Mouse (Mus musculus): ENCODE measurements around the gene Plpp7.

The Plpp7 gene

DNA sequence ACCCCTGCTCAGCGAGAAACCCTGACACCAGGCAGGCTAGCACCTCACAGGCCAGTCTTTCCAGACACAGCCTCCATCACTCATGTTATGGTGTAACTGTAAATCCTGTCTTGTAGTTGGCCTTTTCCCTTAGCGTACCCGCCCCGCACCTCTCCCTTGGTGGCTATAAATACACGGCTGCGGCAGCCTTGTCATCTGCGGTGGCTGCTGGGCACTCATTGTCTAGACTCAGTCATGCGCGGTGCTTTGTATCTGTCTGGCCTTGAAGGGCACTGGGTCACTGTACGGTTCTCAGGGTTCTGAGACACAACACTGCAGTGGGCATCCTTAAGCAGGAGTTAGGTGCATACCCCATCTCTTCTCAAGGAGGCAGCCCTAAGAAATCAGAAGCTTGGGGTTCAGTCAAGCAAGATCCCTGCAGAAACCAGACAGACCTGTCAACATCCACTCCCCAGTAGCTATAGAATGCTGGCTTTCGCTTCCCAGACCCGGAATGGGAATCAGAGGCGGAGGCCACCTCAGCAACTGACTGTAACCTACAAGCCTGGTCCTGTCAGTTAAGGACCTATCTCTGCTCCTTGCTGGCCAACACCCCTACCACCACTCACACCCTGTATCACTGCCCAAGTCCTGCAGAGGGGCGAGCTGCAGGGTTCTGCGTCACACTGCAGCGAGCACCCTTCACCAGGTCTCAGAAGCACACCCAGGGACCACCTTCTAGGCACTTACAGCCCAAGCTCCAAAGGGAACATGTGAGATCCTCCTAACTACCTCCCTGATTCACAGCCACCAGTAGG lies 10.0 kb downstream of the Plpp7 start:
- peak; percentile 35 for DNase-seq

DNA sequence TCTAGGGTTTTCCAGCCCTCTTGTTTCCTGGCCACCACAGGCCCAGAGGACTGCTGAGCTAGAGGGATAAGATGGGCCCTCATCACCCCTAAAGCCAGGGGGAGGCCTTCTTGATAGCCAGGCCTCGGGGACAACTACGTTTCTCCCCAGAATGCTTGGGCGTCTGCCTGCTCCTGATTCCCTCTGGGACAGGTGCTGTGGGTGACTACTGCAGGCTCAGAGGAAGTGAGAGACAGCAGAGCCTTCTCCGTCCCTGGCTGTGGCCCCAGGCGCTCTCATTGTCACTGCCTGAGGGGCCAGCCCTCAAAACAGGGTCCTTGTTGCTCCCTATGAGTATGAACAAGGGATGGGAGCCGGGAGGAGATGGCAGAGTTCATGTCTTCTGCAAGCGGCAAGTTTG lies 10.6 kb downstream of the Plpp7 start:
- DNase-seq, result no peak

DNA sequence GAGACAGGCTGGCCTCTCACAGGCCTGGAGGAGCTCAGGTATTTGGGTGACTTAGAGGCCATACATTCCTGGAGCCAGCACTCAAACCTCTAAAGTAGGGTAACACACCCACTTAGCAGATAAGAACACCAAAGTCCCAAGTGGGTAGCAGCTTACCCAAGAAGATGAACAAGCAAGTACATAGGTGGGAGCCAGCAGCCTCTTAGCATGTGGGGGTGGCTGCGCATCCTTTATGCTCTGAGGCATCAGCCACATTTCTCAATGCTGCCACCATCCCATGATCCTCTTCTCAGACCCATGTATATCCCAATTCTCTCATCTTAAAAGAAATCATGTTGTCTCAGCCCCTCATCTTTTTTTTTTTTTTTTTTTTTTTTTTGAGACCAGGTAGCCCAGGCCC lies 15.9 kb downstream of the Plpp7 start:
- no peak for DNase-seq

DNA sequence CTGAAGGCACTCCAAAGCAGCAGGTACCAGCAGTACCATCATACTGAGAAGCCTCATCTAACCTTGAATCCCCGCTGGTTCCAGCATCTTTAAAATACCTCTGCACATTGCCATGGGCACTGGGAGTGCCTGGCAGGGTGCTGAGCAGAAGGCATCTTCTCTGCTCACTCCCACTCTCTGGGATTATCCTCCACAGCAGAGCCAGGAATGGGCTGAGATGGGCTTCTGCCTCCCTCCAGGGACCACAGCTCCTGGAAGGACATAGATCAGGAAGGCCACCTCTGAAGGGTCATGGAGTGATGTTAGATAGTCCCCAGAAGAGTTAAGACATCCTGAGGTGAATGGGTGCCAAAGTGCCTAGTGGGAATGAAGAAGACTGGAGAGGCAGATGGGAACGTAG lies 17.2 kb downstream of the Plpp7 start:
- DNase-seq, result no peak

DNA sequence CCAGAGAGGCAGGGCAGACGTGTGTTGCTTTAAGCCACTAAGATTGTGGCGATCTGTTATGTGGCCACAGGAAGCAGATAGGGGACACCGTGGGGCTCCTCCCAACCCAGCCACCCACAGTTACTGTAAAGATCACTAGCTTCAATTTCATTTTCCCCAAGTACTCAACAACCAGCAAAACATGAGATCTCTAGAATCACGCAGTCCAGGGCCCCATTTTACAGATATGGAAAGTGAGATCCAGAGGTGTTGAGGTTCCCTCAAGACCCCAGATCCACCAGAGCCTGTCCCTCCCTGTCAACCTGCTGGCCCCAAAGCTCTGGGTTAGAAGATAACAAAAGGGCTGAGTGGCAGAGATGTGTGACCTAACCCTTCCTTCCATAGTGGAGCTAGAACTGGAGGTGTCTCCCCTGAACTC lies 20.5 kb downstream of the Plpp7 start:
- peak; percentile 73 for DNase-seq

DNA sequence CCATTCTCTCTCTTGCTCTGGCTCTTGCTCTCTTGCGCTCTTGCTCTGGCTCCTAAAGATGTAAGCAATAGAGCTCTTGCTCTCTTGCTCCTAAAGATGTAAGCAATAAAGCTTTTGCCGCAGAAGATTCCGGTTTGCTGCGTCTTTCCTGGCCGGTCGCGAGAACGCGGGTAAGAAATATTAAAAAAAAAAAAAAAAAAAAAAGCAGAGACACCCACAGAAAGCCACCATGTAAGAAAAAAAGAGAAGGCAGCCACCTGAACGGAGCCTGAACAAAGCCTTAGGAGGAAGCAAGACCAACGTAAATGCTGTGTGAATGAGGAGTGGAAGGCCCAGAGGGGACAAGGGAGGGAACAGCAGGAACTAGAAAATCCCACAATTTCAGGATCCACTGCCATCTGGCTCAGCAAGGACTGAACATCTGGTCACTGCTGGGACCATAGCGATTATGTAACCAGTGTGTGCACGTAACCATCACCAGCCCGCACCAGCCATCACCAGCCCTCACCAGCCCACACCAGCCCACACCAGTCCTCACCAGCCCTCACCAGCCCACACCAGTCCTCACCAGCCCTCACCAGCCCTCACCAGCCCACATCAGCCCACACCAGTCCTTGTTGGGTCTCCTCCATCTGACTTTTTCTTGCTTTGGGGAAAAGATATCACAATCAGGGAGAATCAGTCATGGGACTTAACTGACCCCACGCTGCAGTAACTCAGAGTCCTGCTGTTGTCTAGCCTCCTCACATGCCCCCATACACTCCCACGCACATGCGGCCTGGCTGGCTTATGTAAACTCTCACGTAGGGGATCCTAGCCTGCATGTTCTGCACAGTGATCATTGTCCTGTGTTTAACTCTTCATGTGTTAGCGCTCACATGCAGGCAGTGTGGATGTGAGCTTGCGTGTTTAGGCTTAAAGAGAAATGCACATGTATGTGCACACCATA lies 24.7 kb downstream of the Plpp7 start:
- no peak for DNase-seq

DNA sequence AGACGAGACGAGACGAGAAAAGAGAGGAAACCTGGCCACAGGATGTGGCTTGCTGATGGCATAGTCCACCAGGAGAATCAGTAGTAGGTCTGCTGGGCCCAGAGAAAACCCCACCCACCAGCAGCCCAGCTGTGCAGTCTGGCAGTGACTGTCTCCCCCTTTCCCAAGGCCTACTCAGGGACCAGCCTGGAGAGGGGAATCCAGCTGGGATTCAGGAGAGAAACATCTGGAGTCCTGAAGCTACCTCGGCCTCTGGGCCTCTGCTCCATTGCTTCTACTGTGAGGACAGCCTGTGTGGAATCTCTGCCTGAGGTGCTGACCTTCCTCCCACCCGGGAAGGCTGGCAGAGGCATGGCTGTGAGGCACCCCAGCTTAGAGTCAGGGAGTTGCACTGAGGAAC lies 25.8 kb downstream of the Plpp7 start:
- DNase-seq, result no peak

DNA sequence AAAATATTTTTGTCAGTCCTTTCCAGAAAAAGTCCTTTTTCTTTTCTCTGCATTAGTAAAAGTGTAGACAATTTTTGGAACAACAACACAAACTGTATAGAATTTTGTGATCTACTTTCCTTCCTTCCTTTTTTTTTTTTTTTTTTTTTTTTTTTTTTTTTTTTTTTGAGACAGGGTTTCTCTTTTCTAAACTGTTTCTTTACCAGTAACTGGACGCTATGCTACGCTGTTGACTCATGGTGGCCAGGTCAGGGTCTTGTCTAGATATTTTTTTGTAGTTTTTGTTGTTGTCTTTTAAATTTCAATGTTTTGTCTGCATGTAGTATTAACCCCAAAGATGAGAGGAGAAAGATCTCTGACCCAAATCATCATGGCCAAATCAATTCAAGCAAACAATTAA lies 26.5 kb downstream of the Plpp7 start:
- no peak for DNase-seq

DNA sequence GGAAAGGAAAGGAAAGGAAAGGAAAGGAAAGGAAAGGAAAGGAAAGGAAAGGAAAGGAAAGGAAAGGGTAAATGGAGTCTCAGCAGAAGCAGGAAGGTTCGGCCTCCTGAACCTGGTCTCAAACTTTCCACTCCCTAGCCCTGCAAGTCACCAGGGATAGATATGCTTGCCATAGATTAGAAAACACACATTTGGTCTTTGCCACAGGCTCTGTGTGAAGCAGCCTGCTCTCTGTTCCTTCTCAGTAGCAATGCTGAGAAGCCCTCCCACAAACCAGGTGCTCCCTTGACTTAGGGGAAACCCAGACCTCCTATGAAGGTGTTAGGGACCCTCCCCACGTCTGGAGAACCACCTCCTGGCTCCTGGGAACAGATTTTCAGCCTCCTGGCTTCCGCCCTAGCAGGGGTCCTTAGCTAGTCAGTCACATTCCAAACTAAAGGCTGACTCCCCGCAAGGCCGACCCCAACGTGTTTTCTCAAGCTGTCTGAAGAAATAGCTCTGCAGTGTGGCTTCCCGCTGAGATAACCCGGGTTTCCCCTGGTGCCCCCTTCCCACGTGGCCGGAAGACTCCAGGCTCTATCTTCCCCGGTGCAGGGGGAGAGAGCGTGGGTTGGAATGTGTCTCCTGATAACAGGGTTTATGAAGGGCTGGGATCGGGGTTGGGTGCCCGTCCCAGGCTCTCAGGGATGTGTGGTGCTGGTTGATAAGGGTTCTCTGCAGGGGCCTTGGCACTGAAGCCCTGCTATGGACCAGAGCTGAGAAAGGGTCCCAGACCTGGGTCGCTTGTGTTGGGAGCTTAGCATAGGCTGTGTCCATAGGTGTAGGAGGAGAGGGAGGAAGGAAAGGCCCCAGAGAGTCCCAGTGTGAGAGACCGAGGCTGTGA lies 32.6 kb downstream of the Plpp7 start:
- peak; percentile 95 for DNase-seq

DNA sequence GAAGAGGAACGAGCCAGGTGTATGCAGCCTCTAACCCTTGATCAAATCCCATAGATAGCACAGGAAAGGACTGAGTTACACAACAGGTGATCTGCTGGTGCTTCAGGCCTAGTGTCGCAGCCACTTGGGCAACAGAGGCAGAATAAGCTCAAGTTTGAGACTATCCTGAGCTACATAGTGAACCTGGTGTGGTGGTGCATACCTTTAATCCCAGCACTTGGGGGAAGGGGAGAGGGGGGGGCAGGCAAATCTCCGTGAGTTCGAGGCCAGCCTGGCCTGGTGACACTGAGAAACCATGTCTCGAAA lies 33.2 kb downstream of the Plpp7 start:
- no peak for DNase-seq

DNA sequence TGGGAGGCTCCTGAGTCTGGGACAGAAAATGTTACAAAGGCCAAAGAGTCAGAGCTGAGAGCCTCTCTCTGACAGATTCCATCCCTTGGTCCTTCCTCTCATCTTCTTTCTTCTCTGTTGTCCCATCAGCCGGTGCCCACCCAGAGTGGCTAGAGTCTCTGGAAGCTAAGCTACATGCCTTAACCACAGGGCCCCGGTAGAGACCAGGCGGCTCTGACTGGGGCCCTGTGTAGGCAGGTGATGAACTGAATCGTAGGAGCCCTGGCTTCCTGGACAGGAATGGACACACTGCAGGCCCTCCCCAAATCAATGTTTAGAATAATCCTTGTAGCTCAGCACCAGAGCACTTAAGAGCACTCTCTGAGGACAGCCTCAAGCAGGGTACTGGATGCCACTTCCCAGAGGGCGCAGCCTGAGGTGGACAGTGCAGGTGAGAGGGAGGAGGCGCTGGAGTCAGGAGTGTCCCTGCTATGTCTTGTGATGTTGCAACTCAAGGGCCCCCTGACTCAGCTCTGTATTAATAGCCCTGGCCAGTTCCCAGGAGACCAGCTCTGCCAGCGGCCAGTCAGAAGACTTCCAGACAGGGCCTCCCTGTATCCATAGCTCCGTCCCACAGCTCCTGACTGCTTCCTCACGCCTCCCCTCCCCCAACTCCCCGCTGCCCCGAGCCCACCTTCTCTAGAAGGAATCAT lies 34.2 kb downstream of the Plpp7 start:
- DNase-seq, result no peak

DNA sequence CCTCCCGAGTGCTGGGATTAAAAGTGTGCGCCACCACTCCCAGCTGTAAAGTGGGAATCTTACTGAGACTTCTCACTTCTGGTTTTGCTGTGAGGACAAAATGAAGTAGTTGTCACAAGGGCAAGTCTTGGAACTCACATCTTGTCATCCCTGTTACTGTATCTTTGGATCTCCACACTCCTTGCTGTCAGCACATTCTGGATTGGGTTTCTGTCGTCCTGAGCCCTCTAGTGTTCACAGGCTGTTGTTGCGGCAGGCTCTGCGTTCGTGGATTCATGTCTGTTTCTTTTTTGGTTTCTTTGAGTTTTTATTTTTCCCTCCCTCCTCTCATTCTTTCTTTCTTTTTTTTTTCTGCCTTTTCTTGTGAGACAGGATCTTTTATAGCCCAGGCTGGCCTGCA lies 35.1 kb downstream of the Plpp7 start:
- peak; percentile 86 for DNase-seq

DNA sequence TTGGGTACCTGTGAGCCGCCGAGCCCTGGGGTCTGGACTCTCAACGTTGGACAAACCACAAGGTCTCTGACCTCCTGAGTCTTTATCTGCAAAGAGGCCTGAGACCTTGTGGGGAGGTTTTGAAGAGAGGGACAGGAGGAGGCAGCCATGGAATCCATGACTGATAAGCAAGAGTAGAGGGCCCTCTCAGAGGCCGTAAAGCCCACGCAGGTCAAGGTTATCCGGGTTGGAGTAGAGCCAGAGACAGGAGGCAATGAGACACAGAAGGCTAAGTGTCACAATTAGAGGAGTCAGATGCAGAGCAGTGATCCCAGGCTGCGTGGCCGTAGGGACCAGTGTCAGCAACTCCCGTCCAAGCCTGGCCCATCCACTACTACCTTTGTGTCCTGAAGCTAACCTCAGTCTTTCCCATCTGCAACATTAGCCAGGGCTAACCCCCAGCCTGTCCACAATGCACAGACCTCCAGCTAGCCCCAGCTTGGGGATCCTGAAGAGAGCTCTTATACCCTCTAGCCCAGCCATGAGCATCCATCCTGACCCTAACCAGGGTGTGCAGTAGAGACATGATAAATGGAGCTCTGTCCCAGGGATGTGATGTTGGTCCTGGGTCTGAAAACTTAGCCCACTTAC lies 36.0 kb downstream of the Plpp7 start:
- DNase-seq, result no peak

DNA sequence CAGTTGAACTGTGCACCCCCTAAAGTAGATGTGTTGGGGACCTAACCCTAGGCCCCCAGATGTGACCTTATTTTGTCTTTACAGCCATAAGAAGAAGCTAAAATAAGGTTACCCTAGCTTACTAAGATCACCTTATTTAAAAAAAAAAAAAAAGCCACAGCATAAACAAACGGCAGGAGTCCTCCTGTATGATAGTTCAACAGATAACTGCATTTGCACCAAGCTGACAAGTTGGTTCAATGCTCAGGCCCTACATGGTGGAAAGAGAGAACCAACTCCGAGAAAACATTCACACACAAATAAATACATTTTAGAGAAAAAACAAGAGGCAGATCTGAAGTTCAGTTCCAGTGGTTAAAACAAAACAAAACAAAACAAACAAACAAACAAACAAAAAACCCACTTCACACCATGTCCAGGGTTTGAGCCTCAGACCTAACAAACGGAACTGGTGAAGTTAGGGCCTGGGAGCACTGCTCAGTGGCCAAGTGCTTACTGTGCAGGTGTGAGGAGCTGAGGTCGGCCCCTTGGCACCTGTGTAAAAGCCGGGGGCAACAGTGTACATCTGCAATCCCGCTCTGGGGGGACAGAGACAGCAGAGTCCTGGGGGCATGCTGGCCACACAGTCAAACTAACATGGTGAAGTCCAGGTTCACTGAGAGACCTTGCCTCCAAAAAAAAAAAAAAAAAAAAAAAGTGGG lies 36.7 kb downstream of the Plpp7 start:
- DNase-seq, result no peak

DNA sequence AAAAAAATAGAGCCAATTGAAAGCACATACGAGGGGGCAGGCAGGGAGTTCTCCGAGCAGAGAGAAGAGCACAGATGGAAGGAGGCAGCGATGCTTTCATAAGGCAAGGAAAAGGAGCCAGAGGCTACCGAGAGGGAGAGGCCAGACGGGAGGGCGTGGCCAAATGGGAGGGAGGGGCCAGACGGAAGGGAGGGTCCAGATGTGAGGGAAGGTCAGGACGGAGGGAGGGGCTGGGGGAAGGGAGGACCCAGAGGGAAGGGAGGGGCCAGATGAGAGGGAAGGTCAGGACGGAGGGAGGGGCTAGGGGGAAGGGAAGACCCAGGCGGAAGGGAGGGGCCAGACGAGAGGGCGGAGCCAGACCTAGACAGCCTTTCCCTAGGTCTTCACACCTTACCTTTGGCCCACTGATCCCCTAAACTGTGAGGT lies 37.3 kb downstream of the Plpp7 start:
- DNase-seq, result peak; percentile 99

DNA sequence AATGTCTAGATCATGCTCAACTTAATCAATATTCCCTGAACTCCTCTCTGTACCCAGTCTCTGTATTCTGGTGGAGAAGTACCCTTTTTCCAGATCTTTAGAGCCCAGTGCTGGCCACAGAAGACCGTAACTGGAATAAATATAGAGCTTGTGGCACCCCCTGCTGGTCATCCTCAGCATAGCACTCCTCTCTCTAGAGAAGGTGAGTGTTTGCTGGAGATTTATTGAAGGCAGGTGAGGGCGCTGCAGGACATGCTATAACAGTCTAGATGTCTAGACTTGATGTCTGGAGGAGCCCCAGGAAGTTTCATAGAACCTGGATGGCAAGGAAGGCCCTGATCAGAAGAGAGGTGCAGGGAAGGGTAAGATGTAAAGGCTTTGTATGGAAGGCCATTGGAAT lies 38.7 kb downstream of the Plpp7 start:
- peak; percentile 92 for DNase-seq

DNA sequence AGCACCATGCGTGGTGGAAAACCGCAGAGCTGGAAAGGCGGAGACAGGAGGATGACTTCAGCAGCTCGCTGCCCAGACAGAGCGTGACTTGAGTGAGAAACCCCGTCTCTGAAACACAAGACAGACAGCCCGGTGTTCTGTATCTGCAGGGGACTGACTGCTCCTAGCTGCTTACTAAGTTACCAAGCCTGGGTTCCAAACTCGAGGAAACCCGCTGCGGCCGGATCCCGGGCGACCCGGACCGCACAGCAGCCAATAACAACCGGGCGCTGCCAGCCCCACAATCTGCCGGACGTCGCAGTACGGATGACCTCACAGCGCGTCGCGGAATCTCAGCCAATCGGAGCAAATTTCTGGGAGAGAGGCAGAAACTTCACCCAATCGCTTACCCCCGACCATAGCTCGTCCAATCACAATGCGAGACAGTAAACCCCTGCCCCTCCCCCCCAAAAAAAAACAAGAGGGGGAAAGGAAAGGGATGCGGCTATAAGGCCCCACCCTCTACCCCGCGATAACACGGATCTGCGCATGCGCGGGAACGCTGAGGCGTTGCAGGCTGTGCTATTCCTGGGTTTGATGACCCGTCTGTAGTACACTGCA lies 42.4 kb downstream of the Plpp7 start:
- DNase-seq, result peak; percentile 98

DNA sequence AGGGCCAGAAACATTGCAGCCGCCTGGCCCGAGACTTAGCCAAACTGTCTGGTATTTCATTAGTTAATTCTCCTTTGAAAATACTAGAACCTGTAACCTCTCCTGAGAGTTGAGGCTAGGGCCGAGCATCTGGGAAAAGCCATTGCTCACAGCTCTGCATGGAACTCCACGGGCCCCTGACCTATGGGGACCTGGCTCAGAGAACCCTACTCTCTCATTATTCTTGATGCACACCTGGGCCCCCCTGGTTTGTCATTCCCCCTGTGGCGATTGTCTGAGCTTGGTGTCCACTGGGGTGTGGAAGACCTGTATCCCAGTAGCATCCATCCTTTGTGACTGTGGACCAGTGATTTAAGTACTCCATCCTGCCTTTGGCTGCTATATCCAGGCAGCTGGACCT lies 44.0 kb downstream of the Plpp7 start:
- peak; percentile 3 for DNase-seq

DNA sequence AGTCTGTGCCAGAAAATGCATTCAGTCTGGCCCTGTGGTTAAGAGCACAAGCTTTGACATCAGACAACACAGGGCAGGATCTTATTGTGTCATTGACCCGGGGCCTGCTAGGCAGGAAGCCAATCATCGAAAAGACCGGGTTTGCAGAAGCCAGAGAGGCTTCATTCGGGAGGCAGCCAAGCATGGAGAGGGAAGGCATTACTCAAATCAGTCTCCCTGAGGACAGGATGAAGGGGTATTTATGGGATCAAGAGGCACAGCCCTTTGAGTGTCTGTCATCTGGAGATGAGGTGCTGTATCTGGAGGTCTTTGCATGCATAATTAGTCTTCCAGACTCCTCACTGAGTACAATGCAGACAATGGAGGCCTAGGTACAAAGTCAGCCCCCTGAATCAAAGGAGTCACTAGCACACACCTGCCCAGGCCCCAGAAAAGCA lies 45.2 kb downstream of the Plpp7 start:
- peak; percentile 7 for DNase-seq

DNA sequence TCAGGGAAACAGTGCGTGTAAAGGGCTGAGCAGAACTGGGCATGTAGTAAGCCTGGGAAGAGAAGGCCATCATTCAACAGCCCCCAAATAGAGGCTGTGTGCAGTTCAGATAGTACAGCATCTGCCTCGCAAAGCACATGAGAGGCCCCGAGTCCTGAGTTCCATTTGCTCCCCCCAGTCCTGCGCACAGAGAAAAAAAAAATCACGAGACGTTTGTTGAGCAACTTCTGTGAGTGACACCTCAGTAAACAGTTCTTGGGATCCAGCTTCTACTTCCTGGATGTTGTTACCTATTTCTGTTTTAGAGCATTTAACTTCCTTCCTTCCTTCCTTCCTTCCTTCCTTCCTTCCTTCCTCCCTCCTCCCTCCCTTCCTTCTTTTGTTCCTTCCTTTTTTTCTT lies 46.3 kb downstream of the Plpp7 start:
- peak; percentile 1 for DNase-seq

DNA sequence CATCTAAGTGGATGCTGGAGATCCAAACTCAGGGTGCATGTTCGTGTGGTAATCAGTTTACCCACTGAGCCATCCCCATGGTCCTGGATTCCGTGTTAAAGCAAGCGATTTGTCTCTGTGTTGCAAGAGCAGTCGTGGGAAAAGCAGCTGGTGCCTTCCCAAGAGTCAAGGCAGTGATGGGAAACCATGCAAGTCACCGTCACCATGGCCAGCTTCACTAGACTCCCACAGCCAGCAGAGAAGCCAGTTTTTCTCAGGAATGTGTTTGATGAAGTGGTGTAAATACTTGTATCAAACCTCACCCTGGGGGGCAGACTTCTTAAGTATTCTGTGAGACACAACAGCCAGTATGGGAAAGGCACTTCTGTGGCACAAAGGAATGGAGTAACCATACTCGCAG lies 47.0 kb downstream of the Plpp7 start:
- no peak for DNase-seq

All from liver (tissue).